Mouse (Mus musculus): Measurements from ENCODE around the gene Zfp46. TPM values are rescaled to one million over a fixed set of nuclear protein-coding genes. Genes with fewer than 3 reads are reported as not detected.

The Zfp46 gene
- 10 to 100 TPM; 60.5 to 70.1 TPM for total RNA-seq (2021)

- intact Hi-C loops (cut with DNase I): loop anchor here (2.0 kb wide), 2 partner anchors 24 to 26 kb away; partner anchors contain the start of gene Hnrnpr
- peak; percentile 94 to 96 for DNase-seq
Observed at GRCm38 (mm10) chr4:136284455-136284854, at the start of gene Zfp46. Gene Zfp46, plus strand, starts transcription at chr4:136284683.

GRCm38 (mm10) chr4:136238669-136239068 lies 45.8 kb upstream of the Zfp46 start:
- no peak for DNase-seq
- intact Hi-C loops (cut with DNase I): loop anchor here (1.0 kb wide), 1 partner anchor 36 kb away; no protein-coding TSS in a partner anchor

GRCm38 (mm10) chr4:136239111-136239510 lies 45.4 kb upstream of the Zfp46 start:
- no peak for DNase-seq
- intact Hi-C loops (cut with DNase I): loop anchor here (1.0 kb wide), 1 partner anchor 37 kb away; no protein-coding TSS in a partner anchor

GRCm38 (mm10) chr4:136239622-136240021 lies 44.9 kb upstream of the Zfp46 start:
- peak; percentile 90 to 92 for DNase-seq
- intact Hi-C loops (cut with DNase I): loop anchor here (1.0 kb wide), 1 partner anchor 37 kb away; no protein-coding TSS in a partner anchor

GRCm38 (mm10) chr4:136240123-136240522 lies 44.4 kb upstream of the Zfp46 start:
- intact Hi-C loops (cut with DNase I): no loop called here
- DNase-seq: peak in 1 of 2 experiments; percentile 15

GRCm38 (mm10) chr4:136240955-136241354 lies 43.5 kb upstream of the Zfp46 start:
- no peak for DNase-seq
- intact Hi-C loops (cut with DNase I): no loop called here

GRCm38 (mm10) chr4:136242065-136242703 lies 42.3 kb upstream of the Zfp46 start:
- intact Hi-C loops (cut with DNase I): no loop called here
- DNase-seq: peak; percentile 48 to 65

- DNase-seq: no peak
- intact Hi-C loops (cut with DNase I): no loop called here
Observed at GRCm38 (mm10) chr4:136242728-136243127, 41.8 kb upstream of the Zfp46 start.

GRCm38 (mm10) chr4:136244208-136244607 lies 40.3 kb upstream of the Zfp46 start:
- intact Hi-C loops (cut with DNase I): no loop called here
- no peak for DNase-seq

GRCm38 (mm10) chr4:136245681-136246080 lies 38.8 kb upstream of the Zfp46 start:
- intact Hi-C loops (cut with DNase I): no loop called here
- no peak for DNase-seq

GRCm38 (mm10) chr4:136246568-136246969 lies 37.9 kb upstream of the Zfp46 start:
- intact Hi-C loops (cut with DNase I): no loop called here
- DNase-seq: peak; percentile 50 to 53

GRCm38 (mm10) chr4:136247386-136247728 lies 37.1 kb upstream of the Zfp46 start:
- DNase-seq: no peak
- intact Hi-C loops (cut with DNase I): no loop called here

GRCm38 (mm10) chr4:136247729-136248463 lies 36.6 kb upstream of the Zfp46 start, which contains the start of gene Tcea3:
Gene Tcea3, plus strand, starts transcription at chr4:136247729.
- peak; percentile 83 to 84 for DNase-seq
- intact Hi-C loops (cut with DNase I): no loop called here

- DNase-seq: peak in 1 of 2 experiments; percentile 30
- intact Hi-C loops (cut with DNase I): no loop called here
Observed at GRCm38 (mm10) chr4:136248464-136249331, 35.8 kb upstream of the Zfp46 start.

GRCm38 (mm10) chr4:136249332-136249647 lies 35.2 kb upstream of the Zfp46 start:
- DNase-seq: no peak

GRCm38 (mm10) chr4:136249780-136250179 lies 34.7 kb upstream of the Zfp46 start:
- peak; percentile 78 to 83 for DNase-seq
- intact Hi-C loops (cut with DNase I): loop anchor here (10.0 kb wide), 1 partner anchor 375 kb away; the partner anchor contains the start of gene Lactbl1

More at GRCm38 (mm10) chr4:136249332-136249647, 35.2 kb upstream of the Zfp46 start:
- intact Hi-C loops (cut with DNase I): no loop called here

- intact Hi-C loops (cut with DNase I): loop anchor here (10.0 kb wide), 1 partner anchor 369 kb away; the partner anchor contains the start of gene Lactbl1
- DNase-seq: no peak
Observed at GRCm38 (mm10) chr4:136255919-136256318, 28.6 kb upstream of the Zfp46 start.

- intact Hi-C loops (cut with DNase I): loop anchor here (10.0 kb wide), 1 partner anchor 368 kb away; the partner anchor contains the start of gene Lactbl1
Observed at GRCm38 (mm10) chr4:136256696-136257095, 27.8 kb upstream of the Zfp46 start.

GRCm38 (mm10) chr4:136259916-136260315 lies 24.6 kb upstream of the Zfp46 start:
- intact Hi-C loops (cut with DNase I): loop anchor here (1.0 to 10.0 kb wide), 4 partner anchors 25 to 365 kb away; partner anchors contain the start of genes Lactbl1 and Zfp46

More at GRCm38 (mm10) chr4:136256696-136257095, 27.8 kb upstream of the Zfp46 start:
- DNase-seq: no peak

GRCm38 (mm10) chr4:136260491-136261180 lies 23.8 kb upstream of the Zfp46 start:
- peak; percentile 89 to 94 for DNase-seq
- intact Hi-C loops (cut with DNase I): loop anchor here (1.0 to 5.0 kb wide), 3 partner anchors 24 to 64 kb away; partner anchors contain the start of gene Zfp46

More at GRCm38 (mm10) chr4:136259916-136260315, 24.6 kb upstream of the Zfp46 start:
- no peak for DNase-seq

Data from heart, postnatal 10 days (tissue).